Mouse (Mus musculus) gastrocnemius, postnatal 10 days (tissue): ENCODE data around the gene Trpm3. TPM values are rescaled to one million over a fixed set of nuclear protein-coding genes. Genes with fewer than 3 reads are reported as not detected.
"Not testable (repeated sequence)": the region's sequence is repeated elsewhere in the genome, so short reads cannot be mapped to it uniquely, and the experiment has no call there.

ENCODE experiments used
- DNase-seq: peaks from one replicate; pipeline ENCODE4 v3.0.0; 2021; ENCODE audit warnings: mixed read lengths
- total RNA-seq, 2 experiments: library from RNA; stranded (reverse); gene quantifications; 2 replicates each; pipeline ENCODE4 v1.2.3; 2021

Trpm3 gene
- total RNA-seq, 2 experiments from 2014 or later = 2.3 to 3.7 TPM

GRCm38 (mm10) chr19:22848783-22849576 is 710.1 kb downstream of the Trpm3 start:
- no peak for DNase-seq

- not testable (repeated sequence) for DNase-seq
These were observed 712.6 kb downstream of the Trpm3 start for GRCm38 (mm10) chr19:22851423-22851822.

GRCm38 (mm10) chr19:22859644-22860043 is 720.8 kb downstream of the Trpm3 start:
- DNase-seq = no peak

- no peak for DNase-seq
These were observed 728.6 kb downstream of the Trpm3 start for GRCm38 (mm10) chr19:22867456-22867855.

- DNase-seq = no peak
These were observed 731.0 kb downstream of the Trpm3 start for GRCm38 (mm10) chr19:22869853-22870252.

- DNase-seq = no peak
These were observed 733.6 kb downstream of the Trpm3 start for GRCm38 (mm10) chr19:22872456-22872855.

GRCm38 (mm10) chr19:22880199-22880598 is 741.4 kb downstream of the Trpm3 start:
- DNase-seq = no peak

GRCm38 (mm10) chr19:22882670-22883111 is 743.8 kb downstream of the Trpm3 start:
- DNase-seq = no peak

GRCm38 (mm10) chr19:22883154-22883553 is 744.3 kb downstream of the Trpm3 start:
- no peak for DNase-seq

- peak; percentile 24 for DNase-seq
These were observed 745.0 kb downstream of the Trpm3 start for GRCm38 (mm10) chr19:22883744-22884317.

- no peak for DNase-seq
These were observed 745.5 kb downstream of the Trpm3 start for GRCm38 (mm10) chr19:22884357-22884756.

- DNase-seq = no peak
These were observed 746.2 kb downstream of the Trpm3 start for GRCm38 (mm10) chr19:22885051-22885450.

- DNase-seq = peak; percentile 47
These were observed 763.0 kb downstream of the Trpm3 start for GRCm38 (mm10) chr19:22901892-22902291.

GRCm38 (mm10) chr19:22902386-22902785 is 763.5 kb downstream of the Trpm3 start:
- no peak for DNase-seq

GRCm38 (mm10) chr19:22905066-22905482 is 766.2 kb downstream of the Trpm3 start:
- peak; percentile 66 for DNase-seq

- no peak for DNase-seq
These were observed 771.8 kb downstream of the Trpm3 start for GRCm38 (mm10) chr19:22910686-22911085.

- DNase-seq = no peak
These were observed 774.1 kb downstream of the Trpm3 start for GRCm38 (mm10) chr19:22912971-22913370.

GRCm38 (mm10) chr19:22915868-22916642 is 777.2 kb downstream of the Trpm3 start:
- DNase-seq = peak; percentile 80

GRCm38 (mm10) chr19:22916643-22917344 is 777.9 kb downstream of the Trpm3 start:
- peak; percentile 99 for DNase-seq

- no peak for DNase-seq
These were observed 778.5 kb downstream of the Trpm3 start for GRCm38 (mm10) chr19:22917345-22917735.

- DNase-seq = no peak
These were observed 782.1 kb downstream of the Trpm3 start for GRCm38 (mm10) chr19:22920949-22921348.
